In the genomic region with DNA sequence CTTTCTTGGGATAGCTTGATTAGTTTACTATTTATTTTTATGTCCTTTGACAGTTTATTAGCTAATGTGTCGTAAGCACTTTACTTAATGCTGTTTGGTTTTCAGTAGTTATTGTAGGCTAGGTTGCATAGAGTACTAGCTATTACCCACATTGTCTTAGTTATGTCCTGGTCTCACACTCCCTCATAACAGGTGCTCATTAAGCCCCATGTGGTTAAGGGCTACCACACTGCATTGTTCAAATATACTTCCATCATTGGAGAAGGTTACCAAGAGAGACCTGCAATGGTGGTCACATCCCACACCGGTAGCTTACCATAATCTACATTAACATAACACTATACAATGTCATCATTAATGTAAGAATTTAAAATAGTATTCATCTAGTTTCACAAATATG, we compare ENCODE assay signal across 23 mouse cellular contexts.
"Had no signal": no experiment of that assay in that cellular context is flagged by ENCODE, and none has a peak within 500 bp of the region (broad histone marks: within the 10 kb centered on the region; RNA-seq: fewer than 3 reads in every experiment).

No protein-coding gene starts in this region.

- H3K36me3 ChIP-seq: embryonic facial prominence, embryonic 10.5 days; embryonic facial prominence, embryonic 12.5 days; embryonic facial prominence, embryonic 13.5 days; embryonic facial prominence, embryonic 15.5 days; forebrain, embryonic 10.5 days; forebrain, embryonic 12.5 days; forebrain, embryonic 15.5 days had no signal

- H3K4me3 ChIP-seq: embryonic facial prominence, embryonic 10.5 days; embryonic facial prominence, embryonic 12.5 days; embryonic facial prominence, embryonic 13.5 days; embryonic facial prominence, embryonic 15.5 days; erythroblast, embryonic 14.5 days; forebrain, embryonic 10.5 days; forebrain, embryonic 12.5 days; forebrain, embryonic 13.5 days; forebrain, embryonic 15.5 days; gastrocnemius, adult 2 months; heart, adult 2 months had no signal

- H3K27me3 ChIP-seq: embryonic facial prominence, embryonic 12.5 days; embryonic facial prominence, embryonic 15.5 days; forebrain, embryonic 12.5 days; forebrain, embryonic 13.5 days; forebrain, embryonic 15.5 days had no signal

- H3K4me2 ChIP-seq: embryonic facial prominence, embryonic 12.5 days; embryonic facial prominence, embryonic 13.5 days; embryonic facial prominence, embryonic 15.5 days; forebrain, embryonic 12.5 days; forebrain, embryonic 13.5 days; forebrain, embryonic 15.5 days had no signal

- DNase-seq: cerebellum, adult 9-10 months; cerebellum, adult 9-11 months; cerebellum, postnatal 10 days; cerebellum, postnatal 14 days; cerebellum, postnatal 25 days; cerebellum, postnatal 36 days; embryo, embryonic 11 days; forebrain, postnatal 0 days; gastrocnemius, adult 2 months; gastrocnemius, postnatal 10 days; gastrocnemius, postnatal 14 days; gastrocnemius, postnatal 25 days; gastrocnemius, postnatal 36 days; heart, adult 2 months had no signal
